Mouse (Mus musculus): ENCODE measurements around the gene Fcgr4. TPM values are rescaled to one million over a fixed set of nuclear protein-coding genes. Genes with fewer than 3 reads are reported as not detected.

Gene Fcgr4
- total and polyA plus RNA-seq, 3 experiments = not detected

DNA sequence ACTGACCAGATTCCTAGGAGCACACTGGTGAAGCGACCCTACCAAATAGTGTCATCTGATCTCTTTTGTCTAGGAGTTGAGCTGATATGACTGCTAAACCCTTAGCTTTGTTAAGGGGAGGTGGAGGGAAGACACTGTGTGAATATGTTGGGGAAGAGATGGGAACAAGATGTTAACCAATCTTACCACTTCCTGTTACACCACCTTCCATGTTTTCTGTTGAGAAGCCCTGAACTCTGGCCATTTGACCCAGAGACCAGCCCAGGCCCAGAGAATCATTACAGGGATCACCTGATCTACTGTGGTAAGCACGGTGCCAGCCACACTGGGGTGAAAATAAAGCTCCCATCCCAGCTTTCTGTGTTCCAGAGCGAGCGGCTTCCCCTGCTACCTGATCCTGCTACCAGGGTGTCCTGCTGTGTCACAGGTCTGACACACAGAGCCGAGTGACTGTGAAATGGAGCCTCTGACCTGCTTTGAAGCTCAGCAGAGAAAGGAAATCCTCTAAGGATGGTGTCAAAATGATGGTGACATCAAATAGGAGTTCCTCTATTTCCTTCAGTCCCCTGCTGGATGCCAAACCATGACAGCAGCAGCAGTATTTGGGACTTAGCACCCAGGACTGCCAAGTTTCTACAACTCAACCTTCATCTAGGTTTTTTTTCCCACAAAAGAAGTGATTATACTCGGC, 1.1 kb upstream of the Fcgr4 start:
- Histone ChIP-seq H3K9me3 (replicated peaks; ENCODE audit: insufficient read depth, low read length) (no peaks in the 10 kb centered on the region), H3K4me1 (ENCODE audit: control insufficient read depth in 1 of 2, insufficient read depth in 2 of 2, low read length in 2 of 2) (no peaks in the 10 kb centered on the region; a peak in 1 of 4 replicates), H3K79me2 (ENCODE audit: control insufficient read depth, insufficient read depth, low read length, poor library complexity) (no peaks in the 10 kb centered on the region), H3K4me3 (ENCODE audit: control insufficient read depth in 1 of 2, insufficient read depth in 1 of 2, low read depth in 2 of 2, low read length in 2 of 2) (no peak overlapping the region), H3K36me3 (ENCODE audit: control insufficient read depth in 1 of 2, insufficient read depth in 2 of 2, low read length in 2 of 2) (no peaks in the 10 kb centered on the region), H3K9ac (ENCODE audit: control insufficient read depth, low read depth, low read length, poor library complexity, severe bottlenecking) (no peak overlapping the region), H3K27ac (ENCODE audit: control insufficient read depth, low read depth, low read length) (no peak overlapping the region), H3K27me3 (ENCODE audit: control insufficient read depth in 1 of 2, insufficient read depth in 2 of 2, low read length in 2 of 2) (no peaks in the 10 kb centered on the region)
- TF ChIP-seq TAL1 (IDR thresholded peaks at IDR 0.05; ENCODE audit: low read length) (no peak), USF1 (IDR thresholded peaks at IDR 0.05; ENCODE audit: low read depth, low read length) (no peak), E2F4 (IDR thresholded peaks at IDR 0.05; ENCODE audit: borderline replicate concordance, low read depth, low read length) (no peak), NRF1 (IDR thresholded peaks at IDR 0.05; ENCODE audit: insufficient read depth, low read depth, low read length, poor library complexity, severe bottlenecking) (no peak), CHD1 (IDR thresholded peaks at IDR 0.05; ENCODE audit: low read depth, low read length) (no peak), MAX (IDR thresholded peaks at IDR 0.05; ENCODE audit: low read length) (no peak), HCFC1 (IDR thresholded peaks at IDR 0.05; ENCODE audit: low read depth, low read length) (no peak), KAT2A (conservative IDR thresholded peaks at IDR 0.05; ENCODE audit: low read depth, low read length) (no peak), CHD2 (IDR thresholded peaks at IDR 0.05; ENCODE audit: low read length) (no peak), MYC (IDR thresholded peaks at IDR 0.05; ENCODE audit: low read depth, low read length) (no peak), POLR2A (IDR thresholded peaks at IDR 0.05; ENCODE audit: control insufficient read depth in 1 of 2, insufficient read depth in 1 of 2, low read depth in 1 of 2, low read length in 2 of 2, poor library complexity in 1 of 2) (no peak), EP300 (IDR thresholded peaks at IDR 0.05; ENCODE audit: low read depth in 1 of 2, low read length in 2 of 2) (no peak), ELF1 (IDR thresholded peaks at IDR 0.05; ENCODE audit: low read depth, low read length) (no peak), NELFE (IDR thresholded peaks at IDR 0.05; ENCODE audit: low read depth, low read length) (no peak), MEF2A (IDR thresholded peaks at IDR 0.05; ENCODE audit: extremely low read depth, insufficient replicate concordance, low read depth, low read length, poor library complexity, severe bottlenecking) (no peak), CTCF (IDR thresholded peaks at IDR 0.05 in 2 of 3, conservative IDR thresholded peaks at IDR 0.05 in 1 of 3; ENCODE audit: control insufficient read depth in 1 of 3, insufficient read depth in 1 of 3, low read depth in 2 of 3, low read length in 3 of 3, poor library complexity in 1 of 3, severe bottlenecking in 1 of 3) (no peak), MXI1 (IDR thresholded peaks at IDR 0.05; ENCODE audit: low read depth, low read length) (no peak), ZNF384 (IDR thresholded peaks at IDR 0.05; ENCODE audit: low read depth, low read length) (no peak)
- no peak for DNase-seq (ENCODE audit: low read depth, low spot score)

GRCm38 (mm10) chr1:171019311-171019950, 711 bp downstream of the Fcgr4 start:
- DNase-seq (ENCODE audit: low read depth, low spot score) = no peak
- no peaks in the 10 kb centered on the region for H3K36me3 ChIP-seq (ENCODE audit: control insufficient read depth in 1 of 2, insufficient read depth in 2 of 2, low read length in 2 of 2)
- no peaks in the 10 kb centered on the region for H3K27me3 ChIP-seq (ENCODE audit: control insufficient read depth in 1 of 2, insufficient read depth in 2 of 2, low read length in 2 of 2)
- TF ChIP-seq ZKSCAN1 (IDR thresholded peaks at IDR 0.05; ENCODE audit: low read depth, low read length) = no peak
- no peaks in the 10 kb centered on the region for H3K79me2 ChIP-seq (ENCODE audit: control insufficient read depth, insufficient read depth, low read length, poor library complexity)
- H3K9me3 ChIP-seq (replicated peaks; ENCODE audit: insufficient read depth, low read length) = no peaks in the 10 kb centered on the region
- no peak overlapping the region for H3K27ac ChIP-seq (ENCODE audit: control insufficient read depth, low read depth, low read length)
- H3K4me1 ChIP-seq (ENCODE audit: control insufficient read depth in 1 of 2, insufficient read depth in 2 of 2, low read length in 2 of 2) = peaks cover 0 to 3% of the 10 kb centered on the region in 2 experiments; a peak in 2 of 4 replicates
- H3K4me3 ChIP-seq (ENCODE audit: control insufficient read depth in 1 of 2, insufficient read depth in 1 of 2, low read depth in 2 of 2, low read length in 2 of 2) = no peak overlapping the region
- no peak overlapping the region for H3K9ac ChIP-seq (ENCODE audit: control insufficient read depth, low read depth, low read length, poor library complexity, severe bottlenecking)

Data from MEL (cell line).